Mouse (Mus musculus) limb, embryonic 11.5 days (tissue): ENCODE measurements around the gene Proser2. TPM values are rescaled to one million over a fixed set of nuclear protein-coding genes. Genes with fewer than 3 reads are reported as not detected.

Source experiments
- ATAC-seq: fragments of 200-750 bp; cut with Nextera tagmentation; 2 replicates; pipeline ENCODE4 v1.8.0; 2017; ENCODE audit warnings: low read depth; ENCODE audit not compliant: insufficient number of reproducible peaks, low FRiP score, low TSS enrichment
- DNase-seq: peaks from one replicate; pipeline ENCODE4 v3.0.0-alpha.2; 2015; ENCODE audit warnings: low spot score
- H3K27ac ChIP-seq: fragments of 300-500 bp; sonication (generic); replicated peaks from 2 replicates; pipeline ENCODE4 v1.5.1; 2014; ENCODE audit warnings: low read depth, mild to moderate bottlenecking, low read length
- H3K27me3 ChIP-seq: fragments of 300-500 bp; sonication (generic); 2 replicates; pipeline ENCODE4 v1.6.1; 2014; ENCODE audit warnings: mild to moderate bottlenecking, low read length, mixed read lengths; ENCODE audit not compliant: control insufficient read depth, insufficient read depth
- H3K36me3 ChIP-seq: fragments of 300-500 bp; sonication (generic); 2 replicates; pipeline ENCODE4 v1.6.1; 2014; ENCODE audit warnings: mild to moderate bottlenecking, low read length, moderate library complexity, mixed read lengths; ENCODE audit not compliant: control insufficient read depth, insufficient read depth
- H3K4me1 ChIP-seq: fragments of 300-500 bp; sonication (generic); 2 replicates; pipeline ENCODE4 v1.6.1; 2014; ENCODE audit warnings: low read length, mixed read lengths; ENCODE audit not compliant: control insufficient read depth, insufficient read depth
- H3K4me2 ChIP-seq: fragments of 300-500 bp; sonication (generic); 2 replicates; pipeline ENCODE4 v1.6.1; 2014; ENCODE audit warnings: low read depth, mild to moderate bottlenecking, moderate library complexity; ENCODE audit not compliant: severe bottlenecking
- H3K4me3 ChIP-seq: fragments of 300-500 bp; sonication (generic); 2 replicates; pipeline ENCODE4 v1.5.1; 2014; ENCODE audit warnings: low read depth, low read length
- H3K9ac ChIP-seq: fragments of 300-500 bp; sonication (generic); 2 replicates; pipeline ENCODE4 v1.6.1; 2014; ENCODE audit warnings: mild to moderate bottlenecking, low read length
- H3K9me3 ChIP-seq: fragments of 300-500 bp; sonication (generic); 2 replicates; pipeline ENCODE4 v1.6.1; 2016; ENCODE audit warnings: low read length; ENCODE audit not compliant: control insufficient read depth
- WGBS: fragments of 180-500 bp; shearing (Covaris S2); extraction: QIAGEN DNeasy Blood & Tissue Kit; methylation state at CpG from one replicate; pipeline ENCODE4 v1.1.7; 2014; 5-methylcytosine and 5-hydroxymethylcytosine counted together
- polyA plus RNA-seq: library from polyadenylated mRNA; unstranded; fragments of >200 nt; fragmentation: Nextera tagmentation; extraction: Ambion mirVana; gene quantifications from 2 replicates; pipeline ENCODE4 v1.2.1, GENCODE M21; 2014

The Proser2 gene
- polyA plus RNA-seq, result 3.8 and 4.8 TPM in 2 replicates

DNA sequence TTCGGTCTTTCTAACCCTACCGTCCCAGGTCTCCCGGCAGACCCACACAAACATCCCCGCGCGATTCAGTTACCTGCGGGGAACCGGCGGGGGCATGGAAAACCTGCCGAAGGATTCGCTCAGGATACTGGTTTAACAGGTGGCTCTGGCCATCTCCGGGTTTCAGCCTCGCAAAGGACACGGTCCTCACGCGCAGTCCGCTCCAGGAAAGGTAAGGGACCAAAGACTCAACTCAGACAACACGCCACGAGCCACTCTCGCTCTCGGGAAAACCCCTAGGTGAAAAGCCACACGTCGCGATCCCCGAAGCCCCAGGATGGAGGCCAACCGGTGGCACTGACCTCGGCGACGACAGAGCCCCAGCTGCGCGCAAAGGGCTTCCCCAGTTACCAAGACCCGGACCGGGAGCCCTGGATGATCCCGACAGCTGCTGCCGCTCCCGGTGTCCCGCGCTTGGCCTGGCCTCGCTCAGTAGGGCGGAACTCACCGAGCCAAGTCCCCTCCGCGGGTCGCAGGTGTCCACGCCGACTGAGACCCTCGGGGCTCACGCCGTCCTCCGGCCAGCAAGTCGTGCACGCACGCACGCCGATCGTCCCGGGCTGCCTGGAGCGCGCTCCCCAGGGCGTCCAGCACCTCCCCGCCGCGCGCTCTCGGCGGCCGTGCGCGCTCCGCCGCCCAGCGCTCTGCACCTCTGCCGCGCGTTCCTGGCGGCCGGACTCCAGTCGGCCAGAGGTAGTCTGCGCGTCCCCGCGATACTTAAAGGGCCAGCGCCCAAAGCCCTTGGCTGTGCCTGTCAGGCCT, at the start of gene Proser2:
TSS of gene Proser2 (minus strand) at position 657 of the 801 bp plus-strand sequence.
- Histone ChIP-seq H3K4me1 (no peaks in the 10 kb centered on the region), H3K27me3 (peaks cover 15% of the 10 kb centered on the region), H3K4me3 (peak within 1 kb of the TSS; percentile 71), H3K36me3 (no peaks in the 10 kb centered on the region), H3K27ac (no peak within 1 kb of the TSS), H3K9me3 (no peaks in the 10 kb centered on the region), H3K9ac (peak within 1 kb of the TSS; percentile 61), H3K4me2 (peak within 1 kb of the TSS; percentile 89)
- peak; percentile 85 for ATAC-seq
- peak; percentile 86 for DNase-seq
- WGBS, result under 1% methylated on average over 83 of the region's 83 CpGs

DNA sequence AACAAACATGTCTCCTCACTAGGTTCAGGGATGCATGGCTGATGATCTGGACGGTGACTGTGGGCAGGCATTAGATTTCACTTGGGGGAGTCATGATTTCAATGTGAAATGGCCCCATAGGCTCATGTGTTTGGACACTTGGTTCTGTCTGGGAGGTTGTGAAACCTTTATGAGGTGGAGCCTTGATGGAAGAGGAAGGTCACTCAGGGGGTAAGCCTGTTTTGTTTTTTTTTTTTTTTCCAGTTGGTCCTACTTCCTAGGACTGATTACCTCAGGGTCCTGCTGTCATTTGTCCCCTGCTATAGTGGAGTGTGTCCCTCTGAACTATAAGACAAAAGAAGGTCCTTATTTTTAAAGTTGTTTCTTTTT, 49.7 kb upstream of the Proser2 start:
- DNase-seq (no peak), ATAC-seq (no peak)
- Histone ChIP-seq H3K27ac (no peak overlapping the region), H3K9me3 (no peaks in the 10 kb centered on the region; the same call in 1 of the 2 replicates), H3K4me2 (no peak overlapping the region), H3K4me3 (no peak overlapping the region), H3K4me1 (peaks cover 11% of the 10 kb centered on the region; the same call in 1 of the 2 replicates), H3K27me3 (no peaks in the 10 kb centered on the region), H3K9ac (no peak overlapping the region), H3K36me3 (no peaks in the 10 kb centered on the region)
- 22% methylated on average over 1 of the region's 1 CpGs for WGBS

DNA sequence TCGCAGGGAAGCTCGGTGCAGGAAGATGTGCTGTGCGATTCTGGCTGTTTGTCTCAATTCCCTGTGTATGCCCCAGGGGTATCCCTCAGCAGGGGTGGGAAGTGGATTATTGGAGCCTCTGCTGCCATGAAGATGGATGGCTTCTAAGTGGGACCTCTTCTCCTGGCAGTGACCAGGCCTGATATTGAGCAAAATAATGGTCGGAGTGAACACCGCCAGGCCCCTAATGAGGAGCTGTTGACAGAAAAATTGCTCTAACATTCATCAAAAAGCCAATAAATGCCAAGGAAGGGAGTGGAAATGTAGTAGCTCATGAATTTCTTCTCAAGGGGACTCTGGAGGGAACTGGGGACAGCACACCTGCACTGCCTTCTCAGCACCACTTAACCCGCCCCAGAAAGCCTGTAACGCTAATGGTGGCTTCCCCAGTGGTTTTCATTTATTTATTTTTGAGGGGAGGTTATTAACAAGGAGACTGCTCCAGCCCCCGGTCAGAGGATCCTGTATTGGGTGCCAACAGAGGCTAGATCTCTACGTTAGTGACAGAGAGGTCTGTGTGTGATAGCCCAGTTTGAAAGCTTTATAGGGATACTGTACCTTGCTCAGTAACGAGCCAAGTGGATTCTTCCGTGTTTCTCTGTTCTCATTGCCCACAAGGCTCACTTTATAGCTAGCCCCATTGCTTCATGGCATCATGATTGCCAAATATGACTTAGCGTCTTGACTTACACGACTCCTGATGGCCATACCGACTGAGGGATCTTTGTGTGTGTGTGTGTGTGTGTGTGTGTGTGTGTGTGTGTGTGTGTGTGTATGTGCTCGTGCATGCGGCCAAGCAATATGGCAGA, 49.1 kb upstream of the Proser2 start:
- 31% methylated on average over 16 of the region's 16 CpGs for WGBS
- DNase-seq (peak; percentile 62), ATAC-seq (peak; percentile 51)
- no peaks in the 10 kb centered on the region for H3K36me3 ChIP-seq
- no peak overlapping the region for H3K27ac ChIP-seq
- peaks cover 11% of the 10 kb centered on the region; the same call in 1 of the 2 replicates for H3K4me1 ChIP-seq
- no peak overlapping the region for H3K4me2 ChIP-seq
- H3K9me3 ChIP-seq, result no peaks in the 10 kb centered on the region
- H3K27me3 ChIP-seq, result no peaks in the 10 kb centered on the region
- H3K9ac ChIP-seq, result no peak overlapping the region
- H3K4me3 ChIP-seq, result no peak overlapping the region

DNA sequence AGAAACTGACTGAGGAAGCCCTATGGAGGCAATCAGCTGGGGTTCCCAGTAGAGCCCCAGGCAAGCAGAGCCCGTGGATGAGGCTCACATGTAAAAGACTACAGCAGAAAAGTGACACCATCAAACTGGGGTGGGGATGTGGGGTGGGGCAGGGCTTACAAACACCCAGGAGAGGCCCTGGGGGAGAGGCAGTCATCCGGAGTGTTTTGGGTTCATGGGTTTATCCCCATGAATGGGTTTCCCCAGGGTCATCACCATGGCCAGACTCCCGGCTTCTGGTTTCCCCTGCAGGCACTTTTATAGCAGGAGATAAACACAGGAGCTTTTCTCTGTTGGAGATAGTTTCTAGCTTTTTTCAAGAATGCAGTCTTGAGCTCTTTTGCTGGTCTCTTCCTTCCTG, 43.0 kb upstream of the Proser2 start:
- Histone ChIP-seq H3K9me3 (no peaks in the 10 kb centered on the region), H3K36me3 (no peaks in the 10 kb centered on the region), H3K4me3 (no peak overlapping the region), H3K9ac (no peak overlapping the region), H3K4me2 (no peak overlapping the region), H3K27me3 (no peaks in the 10 kb centered on the region), H3K27ac (no peak overlapping the region), H3K4me1 (peaks cover 7% of the 10 kb centered on the region; the same call in 1 of the 2 replicates)
- 42% methylated on average over 3 of the region's 3 CpGs for WGBS
- DNase-seq (no peak), ATAC-seq (no peak)

DNA sequence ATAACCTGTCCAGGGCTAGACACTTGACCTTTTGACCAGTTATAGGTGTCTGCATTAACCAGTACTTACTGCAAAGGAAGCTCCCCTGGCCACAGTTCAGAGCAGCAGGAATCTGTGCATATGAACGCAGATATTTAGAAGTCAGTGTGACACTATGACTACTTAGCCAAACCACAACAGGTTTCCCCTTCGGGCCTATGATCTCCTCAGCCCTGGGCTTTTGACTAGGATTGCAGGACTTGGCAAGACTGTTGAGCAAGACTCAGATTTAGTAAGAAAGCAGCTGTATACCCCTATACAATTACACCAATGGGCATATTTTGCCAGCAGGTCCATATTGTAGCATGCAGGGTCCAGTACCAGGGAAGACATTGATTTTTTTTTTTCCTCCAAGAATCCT, 38.5 kb upstream of the Proser2 start:
- H3K36me3 ChIP-seq, result no peaks in the 10 kb centered on the region
- no peak overlapping the region for H3K9ac ChIP-seq
- no peaks in the 10 kb centered on the region for H3K9me3 ChIP-seq
- WGBS, result 85% methylated on average over 2 of the region's 2 CpGs
- ATAC-seq (no peak), DNase-seq (no peak)
- no peak overlapping the region for H3K4me2 ChIP-seq
- no peak overlapping the region for H3K4me3 ChIP-seq
- no peak overlapping the region for H3K27ac ChIP-seq
- H3K4me1 ChIP-seq, result no peaks in the 10 kb centered on the region
- no peaks in the 10 kb centered on the region for H3K27me3 ChIP-seq

DNA sequence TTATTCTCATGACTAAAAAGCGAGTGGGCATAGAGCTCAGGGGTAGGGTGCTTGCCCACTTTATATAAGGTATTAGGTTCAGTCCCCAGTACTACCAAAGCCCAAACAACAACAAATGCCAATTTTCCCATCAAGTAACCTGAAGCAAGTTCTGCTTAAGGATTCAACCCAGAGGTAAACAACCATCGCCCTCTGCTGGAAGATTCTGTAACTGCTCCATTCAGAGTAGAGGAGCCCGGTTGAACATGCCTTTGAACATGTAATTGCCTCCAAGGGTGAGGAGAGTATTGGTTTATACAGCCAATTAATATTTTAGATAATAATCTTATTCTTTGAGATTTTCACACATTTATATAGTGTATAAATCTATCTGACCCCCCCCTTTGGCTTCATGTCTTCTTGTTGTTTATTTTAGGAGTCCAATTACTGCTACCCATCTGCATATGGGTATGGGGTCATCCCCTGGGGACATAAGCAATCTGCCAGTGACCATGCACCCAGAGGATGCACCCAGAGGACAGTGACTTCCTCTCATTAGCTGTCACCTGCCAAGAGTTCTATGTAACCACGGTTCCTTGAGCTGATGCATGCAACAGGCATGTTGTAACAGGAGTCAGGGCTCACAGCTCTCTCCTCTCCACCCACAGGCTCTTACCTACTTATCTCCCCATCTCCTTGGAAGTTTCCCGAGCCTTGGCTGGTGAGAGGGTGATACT, 38.0 kb upstream of the Proser2 start:
- H3K27me3 ChIP-seq, result no peaks in the 10 kb centered on the region
- no peak overlapping the region for H3K4me2 ChIP-seq
- ATAC-seq, result peak; percentile 33
- H3K9ac ChIP-seq, result no peak overlapping the region
- no peaks in the 10 kb centered on the region for H3K4me1 ChIP-seq
- WGBS, result 24% methylated on average over 5 of the region's 5 CpGs
- no peaks in the 10 kb centered on the region for H3K36me3 ChIP-seq
- H3K27ac ChIP-seq, result no peak overlapping the region
- H3K9me3 ChIP-seq, result no peaks in the 10 kb centered on the region
- no peak overlapping the region for H3K4me3 ChIP-seq
- DNase-seq, result peak; percentile 88

DNA sequence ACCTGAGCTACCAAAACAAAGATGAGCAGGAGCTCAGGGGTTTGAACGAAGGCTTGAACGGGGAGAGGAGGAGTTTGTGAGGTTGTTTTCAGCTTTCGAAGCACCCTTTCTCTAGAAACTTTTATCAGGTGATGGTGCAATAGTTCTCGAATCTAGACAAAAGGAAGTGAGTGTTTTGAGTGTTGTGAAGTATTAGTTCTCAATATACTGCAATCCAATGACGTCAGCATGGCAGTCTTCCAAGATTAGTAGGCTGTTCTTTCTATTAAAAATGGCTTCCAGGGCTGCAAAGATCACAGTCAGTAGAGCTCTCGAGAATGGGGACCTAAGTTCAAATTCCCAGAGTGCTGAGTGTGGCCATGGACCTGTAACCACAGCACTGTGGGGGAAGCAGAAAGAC, 35.8 kb upstream of the Proser2 start:
- ATAC-seq (no peak), DNase-seq (no peak)
- H3K27ac ChIP-seq, result no peak overlapping the region
- WGBS, result 83% methylated on average over 6 of the region's 6 CpGs
- H3K36me3 ChIP-seq, result no peaks in the 10 kb centered on the region
- H3K9ac ChIP-seq, result no peak overlapping the region
- H3K4me1 ChIP-seq, result peaks cover 5% of the 10 kb centered on the region
- no peaks in the 10 kb centered on the region for H3K9me3 ChIP-seq
- no peaks in the 10 kb centered on the region for H3K27me3 ChIP-seq
- no peak overlapping the region for H3K4me3 ChIP-seq
- H3K4me2 ChIP-seq, result no peak overlapping the region

DNA sequence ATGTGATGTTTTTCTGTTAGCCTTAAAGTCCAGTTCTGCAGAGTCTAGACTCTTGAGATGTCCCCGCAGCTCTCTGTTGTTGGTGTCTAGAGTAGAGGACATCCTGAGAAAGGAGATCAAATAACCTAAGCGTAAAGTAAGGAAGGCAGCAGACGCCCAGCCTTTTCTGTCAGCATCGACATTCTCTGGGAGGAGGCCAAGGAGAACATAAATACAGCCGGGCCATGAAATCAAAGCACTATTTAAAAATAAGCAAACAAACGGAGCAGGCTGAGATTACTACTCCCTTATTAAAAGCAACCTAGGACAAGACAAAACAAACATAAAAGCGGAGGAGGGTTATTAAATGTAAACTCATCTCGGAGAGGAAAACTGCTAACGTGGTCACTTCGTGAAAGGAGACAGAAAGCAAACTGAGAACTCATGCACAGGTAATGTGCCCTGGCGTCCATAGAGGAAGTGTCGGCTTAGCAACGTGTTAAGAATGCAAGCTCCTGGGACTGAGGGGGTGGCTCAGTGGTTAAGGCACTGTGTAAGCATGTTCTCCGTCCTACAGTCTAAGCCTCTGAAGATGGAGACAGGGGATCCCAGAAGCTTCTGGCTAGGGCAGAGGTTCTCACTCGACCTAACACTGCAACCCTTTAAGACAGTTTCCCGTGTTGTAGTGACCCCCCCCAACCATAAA, 34.7 kb upstream of the Proser2 start:
- H3K4me2 ChIP-seq, result no peak overlapping the region
- H3K36me3 ChIP-seq, result no peaks in the 10 kb centered on the region
- no peak overlapping the region for H3K4me3 ChIP-seq
- ATAC-seq, result no peak
- H3K9ac ChIP-seq, result no peak overlapping the region
- H3K4me1 ChIP-seq, result peaks cover 11% of the 10 kb centered on the region
- DNase-seq, result no peak
- H3K27ac ChIP-seq, result no peak overlapping the region
- no peaks in the 10 kb centered on the region for H3K27me3 ChIP-seq
- WGBS, result 60% methylated on average over 16 of the region's 16 CpGs
- H3K9me3 ChIP-seq, result no peaks in the 10 kb centered on the region
